In genomic region chr14:75539205-75539604, GRCm38 (mm10) we compare ENCODE assay signal across 16 mouse cellular contexts. TPM values are rescaled to one million over a fixed set of nuclear protein-coding genes. Genes with fewer than 3 reads are reported as not detected.
"Had no signal": no experiment of that assay in that cellular context is flagged by ENCODE, and none has a peak within 500 bp of the region (broad histone marks: within the 10 kb centered on the region; RNA-seq: fewer than 3 reads in every experiment).

No protein-coding gene starts in this region.

- H3K4me3 ChIP-seq: limb, embryonic 15.5 days; myocyte; neural tube, embryonic 13.5 days had no signal

- H3K27ac ChIP-seq: limb, embryonic 15.5 days; macrophage; stomach, postnatal 0 days had no signal

- H3K27me3 ChIP-seq: limb, embryonic 15.5 days; neural tube, embryonic 13.5 days had no signal

- H3K4me2 ChIP-seq: limb, embryonic 15.5 days; lung, embryonic 14.5 days; neural tube, embryonic 13.5 days had no signal

- ATAC-seq: intestine, postnatal 0 days had no signal

- DNase-seq: kidney, adult 8-10 months; kidney, postnatal 25 days; layer of hippocampus, postnatal 36 days; lung, embryonic 14.5 days; lung, postnatal 10 days; midbrain, embryonic 14.5 days had no signal

- H3K36me3 ChIP-seq: limb, embryonic 15.5 days; neural tube, embryonic 13.5 days had no signal

- H3K9me3 ChIP-seq: limb, embryonic 15.5 days; neural tube, embryonic 13.5 days had no signal

- H3K9ac ChIP-seq: limb, embryonic 15.5 days; lung, embryonic 14.5 days; neural tube, embryonic 13.5 days had no signal

RNA-seq across cellular contexts. Expression of gene Spert, which starts 53.7 kb away (rescaled TPM):
- total RNA-seq: layer of hippocampus, postnatal 36 days; left cerebral cortex, adult 8-10 months; left cerebral cortex, postnatal 25 days had no signal
- polyA plus RNA-seq: intestine, postnatal 0 days; kidney, embryonic 16.5 days; limb, embryonic 11.5 days; limb, embryonic 15.5 days; lung, embryonic 14.5 days; macrophage; midbrain, embryonic 14.5 days; myocyte; neural tube, embryonic 13.5 days; stomach, postnatal 0 days had no signal
